Mouse (Mus musculus) CH12.LX (cell line): ENCODE measurements around the gene Prkag1. TPM values are rescaled to one million over a fixed set of nuclear protein-coding genes. Genes with fewer than 3 reads are reported as not detected.

Experiments used
- DNase-seq: peaks from one replicate; pipeline ENCODE4 v3.0.0-alpha.2; 2013; ENCODE audit errors: extremely low read depth
- H3K27ac ChIP-seq: 2 replicates; pipeline ENCODE4 v1.5.1; 2012; ENCODE audit warnings: low read depth, mild to moderate bottlenecking, control low read depth, moderate library complexity; ENCODE audit not compliant: insufficient read depth
- H3K27me3 ChIP-seq: replicated peaks from 2 replicates; pipeline ENCODE3; 2012; ENCODE audit warnings: inconsistent platforms
- H3K36me3 ChIP-seq, 2 experiments: replicated peaks in 1 of 2; 2 replicates each; pipeline versions ENCODE3 to v1.6.1; 2012; ENCODE audit warnings: inconsistent platforms in 1 of 2, low read length in 1 of 2, mild to moderate bottlenecking in 1 of 2, mixed read lengths in 1 of 2, moderate library complexity in 1 of 2; ENCODE audit not compliant: control insufficient read depth in 1 of 2, insufficient read depth in 1 of 2
- H3K4me1 ChIP-seq, 2 experiments: 2 replicates each; pipeline ENCODE4 v1.6.1; 2012; ENCODE audit warnings: inconsistent platforms in 1 of 2, moderate library complexity in 1 of 2; ENCODE audit not compliant: insufficient read depth in 2 of 2, control insufficient read depth in 1 of 2
- H3K4me2 ChIP-seq: 2 replicates; pipeline ENCODE4 v1.6.1; 2012; ENCODE audit warnings: low read depth, mild to moderate bottlenecking, control low read depth; ENCODE audit not compliant: poor library complexity, insufficient read depth, severe bottlenecking
- H3K4me3 ChIP-seq, 3 experiments: fragments of 150-350 bp in 1 of 3; sonication (generic) in 1 of 3; replicated peaks in 1 of 3; 2 replicates each; pipeline versions ENCODE3 to v1.5.1; 2011 to 2012; ENCODE audit warnings: low read depth in 2 of 3, low read length in 2 of 3, mild to moderate bottlenecking in 2 of 3, moderate library complexity in 2 of 3, control low read depth in 1 of 3, improper control_type of control experiment in 1 of 3, inconsistent platforms in 1 of 3, mixed read lengths in 1 of 3; ENCODE audit not compliant: poor library complexity in 1 of 3
- H3K79me2 ChIP-seq: replicated peaks from 2 replicates; pipeline ENCODE4 v1.6.1; 2012; ENCODE audit warnings: mild to moderate bottlenecking, moderate library complexity; ENCODE audit not compliant: control insufficient read depth, poor library complexity, insufficient read depth, severe bottlenecking; ENCODE audit errors: extremely low read depth
- H3K9ac ChIP-seq: 2 replicates; pipeline ENCODE4 v1.6.1; 2012; ENCODE audit warnings: low read depth, mild to moderate bottlenecking, control low read depth, moderate library complexity; ENCODE audit not compliant: insufficient read depth
- H3K9me3 ChIP-seq: replicated peaks from 2 replicates; pipeline ENCODE3; 2012; ENCODE audit warnings: low read length, inconsistent platforms, mixed read lengths
- EP300 ChIP-seq: IDR thresholded peaks from 2 replicates; pipeline ENCODE4 v1.6.1; 2011; ENCODE audit warnings: low read length, improper control_type of control experiment
- ETS1 ChIP-seq: conservative IDR thresholded peaks from 2 replicates; pipeline ENCODE4 v1.6.1; 2012; ENCODE audit warnings: low read depth, mild to moderate bottlenecking, inconsistent platforms, low read length, improper control_type of control experiment, moderate library complexity
- MYC ChIP-seq: IDR thresholded peaks from 2 replicates; pipeline ENCODE4 v1.6.1; 2011; ENCODE audit warnings: low read depth, mild to moderate bottlenecking, improper control_type of control experiment, low read length
- POLR2AphosphoS2 ChIP-seq: IDR thresholded peaks from 2 replicates; pipeline ENCODE4 v1.6.1; 2011; ENCODE audit warnings: low read depth, low read length, improper control_type of control experiment
- dilution Hi-C: fragments of 300-500 bp; cut with MboI; formaldehyde crosslinking; loops from 2 replicates; pipeline ENCODE4 v1.14.3; 2020; ENCODE audit warnings: low sequenced_read_pairs; ENCODE audit not compliant: extremely low pct_unique_long_range_greater_than_20kb, extremely low pct_ligation_motif_present
- in situ Hi-C: fragments of 300-500 bp; cut with MboI; formaldehyde crosslinking; loops from 3 replicates; pipeline ENCODE4 v1.14.3; 2019; ENCODE audit warnings: low sequenced_read_pairs, low pct_ligation_motif_present, low pct_unique_long_range_greater_than_20kb, mixed read lengths
- polyA plus RNA-seq: library from polyadenylated mRNA; unstranded; fragments of >175 nt; gene quantifications from 2 replicates; pipeline ENCODE4 v1.2.1, GENCODE M21; 2012; ENCODE audit warnings: low read depth; ENCODE audit not compliant: insufficient read length
- total RNA-seq, 2 experiments: library from RNA; depleted of rRNA; stranded (reverse); fragments of 300-350 nt in 1 of 2; fragments of >200 nt in 1 of 2; gene quantifications; 2 replicates each; pipeline ENCODE4 v1.2.3; 2012 to 2014

Gene Prkag1
- total and polyA plus RNA-seq, 3 experiments: 49.4 to 87.5 (median 66.1) TPM

DNA sequence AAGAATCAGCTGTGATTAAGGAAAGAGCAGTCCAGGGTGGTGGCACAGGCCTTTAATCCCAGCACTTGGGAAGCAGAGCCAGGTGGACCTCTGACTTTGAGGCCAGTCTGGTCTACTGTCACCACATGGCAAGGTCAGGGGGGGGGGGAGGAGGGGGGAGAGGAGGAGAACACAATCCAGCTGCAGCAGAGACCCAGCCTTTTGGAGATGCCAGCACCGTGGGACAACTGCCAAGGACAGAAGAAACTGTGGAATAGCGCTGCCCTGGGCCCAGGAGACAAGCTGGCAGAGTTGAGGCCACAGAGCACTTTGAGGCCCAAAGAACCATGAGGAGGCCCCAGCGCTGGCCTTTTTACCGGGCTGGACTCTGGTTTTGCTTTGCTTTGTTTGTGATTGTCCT lies 65.4 kb downstream of the Prkag1 start:
- Histone ChIP-seq H3K4me1 (peaks cover 6 to 22% of the 10 kb centered on the region in 2 experiments), H3K79me2 (peaks cover 19% of the 10 kb centered on the region), H3K36me3 (peaks cover under 1 to 16% of the 10 kb centered on the region in 2 experiments), H3K27me3 (no peaks in the 10 kb centered on the region), H3K4me3 (no peak overlapping the region), H3K9ac (no peak overlapping the region), H3K9me3 (no peaks in the 10 kb centered on the region), H3K4me2 (no peak overlapping the region), H3K27ac (no peak overlapping the region)
- TF ChIP-seq MYC: no peak
- TF ChIP-seq POLR2AphosphoS2: no peak
- TF ChIP-seq ETS1: no peak
- no peak for TF ChIP-seq EP300
- in situ Hi-C loops: no loop called here
- no peak for DNase-seq
- dilution Hi-C loops: no loop called here

Other genes with a start within 250 kb of the Prkag1 start
- gene Adcy6, start 221.4 kb downstream of the Prkag1 start, total RNA-seq (2012; rRNA removed): 1.5 and 2.6 TPM in 2 replicates
- 0.05 TPM in 1 of 2 replicates, not detected in the other for gene Adcy6, start 221.4 kb downstream of the Prkag1 start, total RNA-seq (2014; rRNA removed)
- gene Adcy6, start 221.4 kb downstream of the Prkag1 start, polyA plus RNA-seq: 0.06 and 0.11 TPM in 2 replicates
- gene Cacnb3, start 200.7 kb downstream of the Prkag1 start, total RNA-seq (2012; rRNA removed): 2.9 and 4.3 TPM in 2 replicates
- gene Cacnb3, start 200.7 kb downstream of the Prkag1 start, total RNA-seq (2014; rRNA removed): 2.3 and 2.5 TPM in 2 replicates
- gene Cacnb3, start 200.7 kb downstream of the Prkag1 start, polyA plus RNA-seq: 5.7 and 7.0 TPM in 2 replicates
- 103 and 132 TPM in 2 replicates for gene Ddx23, start 168.6 kb downstream of the Prkag1 start, total RNA-seq (2012; rRNA removed)
- gene Ddx23, start 168.6 kb downstream of the Prkag1 start, total RNA-seq (2014; rRNA removed): 58.5 and 59.4 TPM in 2 replicates
- gene Ddx23, start 168.6 kb downstream of the Prkag1 start, polyA plus RNA-seq: 148 and 181 TPM in 2 replicates
- 3.8 and 6.3 TPM in 2 replicates for gene Rnd1, start 154.1 kb downstream of the Prkag1 start, total RNA-seq (2012; rRNA removed)
- 5.8 and 9.4 TPM in 2 replicates for gene Rnd1, start 154.1 kb downstream of the Prkag1 start, total RNA-seq (2014; rRNA removed)
- gene Rnd1, start 154.1 kb downstream of the Prkag1 start, polyA plus RNA-seq: 5.7 and 6.0 TPM in 2 replicates
- 0.13 TPM in 1 of 2 replicates, not detected in the other for gene Ccdc65, start 123.3 kb downstream of the Prkag1 start, total RNA-seq (2012; rRNA removed)
- gene Ccdc65, start 123.3 kb downstream of the Prkag1 start, total RNA-seq (2014; rRNA removed): not detected in 2 replicates
- gene Ccdc65, start 123.3 kb downstream of the Prkag1 start, polyA plus RNA-seq: 0.11 and 0.14 TPM in 2 replicates
- gene Fkbp11, start 103.3 kb downstream of the Prkag1 start, total RNA-seq (2012; rRNA removed): 75.0 and 132 TPM in 2 replicates
- 21.0 and 23.4 TPM in 2 replicates for gene Fkbp11, start 103.3 kb downstream of the Prkag1 start, total RNA-seq (2014; rRNA removed)
- gene Fkbp11, start 103.3 kb downstream of the Prkag1 start, polyA plus RNA-seq: 22.2 and 27.6 TPM in 2 replicates
- 32.5 and 33.8 TPM in 2 replicates for gene Arf3, start 68.3 kb downstream of the Prkag1 start, total RNA-seq (2012; rRNA removed)
- 33.9 and 41.0 TPM in 2 replicates for gene Arf3, start 68.3 kb downstream of the Prkag1 start, total RNA-seq (2014; rRNA removed)
- 158 and 182 TPM in 2 replicates for gene Arf3, start 68.3 kb downstream of the Prkag1 start, polyA plus RNA-seq
- 19.1 and 25.4 TPM in 2 replicates for gene Wnt10b, start 53.4 kb downstream of the Prkag1 start, total RNA-seq (2012; rRNA removed)
- gene Wnt10b, start 53.4 kb downstream of the Prkag1 start, total RNA-seq (2014; rRNA removed): 61.6 and 64.4 TPM in 2 replicates
- 56.2 and 58.0 TPM in 2 replicates for gene Wnt10b, start 53.4 kb downstream of the Prkag1 start, polyA plus RNA-seq
- gene Wnt1, start 41.7 kb downstream of the Prkag1 start, total RNA-seq (2012; rRNA removed): not detected in 2 replicates
- not detected in 2 replicates for gene Wnt1, start 41.7 kb downstream of the Prkag1 start, total RNA-seq (2014; rRNA removed)
- gene Wnt1, start 41.7 kb downstream of the Prkag1 start, polyA plus RNA-seq: not detected in 2 replicates
- gene Ddn, start 22.0 kb downstream of the Prkag1 start, total RNA-seq (2012; rRNA removed): 0.04 TPM in 1 of 2 replicates, not detected in the other
- not detected in 2 replicates for gene Ddn, start 22.0 kb downstream of the Prkag1 start, total RNA-seq (2014; rRNA removed)
- gene Ddn, start 22.0 kb downstream of the Prkag1 start, polyA plus RNA-seq: 0.08 TPM in 1 of 2 replicates, not detected in the other
- 14.1 and 15.6 TPM in 2 replicates for gene Kmt2d, start 39.7 kb upstream of the Prkag1 start, total RNA-seq (2012; rRNA removed)
- gene Kmt2d, start 39.7 kb upstream of the Prkag1 start, total RNA-seq (2014; rRNA removed): 4.3 and 4.8 TPM in 2 replicates
- gene Kmt2d, start 39.7 kb upstream of the Prkag1 start, polyA plus RNA-seq: 22.7 TPM in 2 replicates
- gene Rhebl1, start 63.0 kb upstream of the Prkag1 start, total RNA-seq (2012; rRNA removed): 11.1 and 13.9 TPM in 2 replicates
- 17.6 and 23.2 TPM in 2 replicates for gene Rhebl1, start 63.0 kb upstream of the Prkag1 start, total RNA-seq (2014; rRNA removed)
- gene Rhebl1, start 63.0 kb upstream of the Prkag1 start, polyA plus RNA-seq: 23.3 and 25.1 TPM in 2 replicates
- not detected in 2 replicates for gene Dhh, start 67.0 kb upstream of the Prkag1 start, total RNA-seq (2012; rRNA removed)
- not detected in 2 replicates for gene Dhh, start 67.0 kb upstream of the Prkag1 start, total RNA-seq (2014; rRNA removed)
- not detected in 2 replicates for gene Dhh, start 67.0 kb upstream of the Prkag1 start, polyA plus RNA-seq
- gene Lmbr1l, start 86.7 kb upstream of the Prkag1 start, total RNA-seq (2012; rRNA removed): 19.7 and 23.4 TPM in 2 replicates
- 27.5 and 30.4 TPM in 2 replicates for gene Lmbr1l, start 86.7 kb upstream of the Prkag1 start, total RNA-seq (2014; rRNA removed)
- 22.4 and 27.9 TPM in 2 replicates for gene Lmbr1l, start 86.7 kb upstream of the Prkag1 start, polyA plus RNA-seq
- 1,149 and 1,670 TPM in 2 replicates for gene Tuba1b, start 103.0 kb upstream of the Prkag1 start, total RNA-seq (2012; rRNA removed)
- gene Tuba1b, start 103.0 kb upstream of the Prkag1 start, total RNA-seq (2014; rRNA removed): 2,803 and 2,960 TPM in 2 replicates
- gene Tuba1b, start 103.0 kb upstream of the Prkag1 start, polyA plus RNA-seq: 2,789 and 2,851 TPM in 2 replicates
- gene Gm49450, start 122.0 kb upstream of the Prkag1 start, total RNA-seq (2012; rRNA removed): 0.38 TPM in 1 of 2 replicates, not detected in the other
- gene Gm49450, start 122.0 kb upstream of the Prkag1 start, total RNA-seq (2014; rRNA removed): 0.81 and 4.7 TPM in 2 replicates
- 125 TPM in 1 of 2 replicates, not detected in the other for gene Gm49450, start 122.0 kb upstream of the Prkag1 start, polyA plus RNA-seq
- 153 and 181 TPM in 2 replicates for gene Tuba1a, start 122.2 kb upstream of the Prkag1 start, total RNA-seq (2012; rRNA removed)
- 438 and 533 TPM in 2 replicates for gene Tuba1a, start 122.2 kb upstream of the Prkag1 start, total RNA-seq (2014; rRNA removed)
- gene Tuba1a, start 122.2 kb upstream of the Prkag1 start, polyA plus RNA-seq: 254 and 283 TPM in 2 replicates
- gene Tuba1c, start 198.4 kb upstream of the Prkag1 start, total RNA-seq (2012; rRNA removed): 178 and 229 TPM in 2 replicates
- gene Tuba1c, start 198.4 kb upstream of the Prkag1 start, total RNA-seq (2014; rRNA removed): 359 and 390 TPM in 2 replicates
- 183 and 220 TPM in 2 replicates for gene Tuba1c, start 198.4 kb upstream of the Prkag1 start, polyA plus RNA-seq
- not detected in 2 replicates for gene Prph, start 223.7 kb upstream of the Prkag1 start, total RNA-seq (2012; rRNA removed)
- 0.12 TPM in 1 of 2 replicates, not detected in the other for gene Prph, start 223.7 kb upstream of the Prkag1 start, total RNA-seq (2014; rRNA removed)
- not detected in 2 replicates for gene Prph, start 223.7 kb upstream of the Prkag1 start, polyA plus RNA-seq
- 17.8 and 25.0 TPM in 2 replicates for gene Troap, start 243.1 kb upstream of the Prkag1 start, total RNA-seq (2012; rRNA removed)
- 19.2 and 20.2 TPM in 2 replicates for gene Troap, start 243.1 kb upstream of the Prkag1 start, total RNA-seq (2014; rRNA removed)
- gene Troap, start 243.1 kb upstream of the Prkag1 start, polyA plus RNA-seq: 61.0 and 74.2 TPM in 2 replicates